Mouse (Mus musculus): Measurements from ENCODE around the gene Primpol.
"Not testable (repeated sequence)": the region's sequence is repeated elsewhere in the genome, so short reads cannot be mapped to it uniquely, and the experiment has no call there.

Gene Primpol

GRCm38 (mm10) chr8:46587911-46588310 is 29.1 kb downstream of the Primpol start:
- ChIA-PET CTCF (no interaction called here), POLR2A (interaction anchor here in 2 of 4 experiments (0.6 to 0.9 kb wide), 2 partner anchors 29 to 745 kb away, joined by 3 read pairs; partner anchors contain the start of genes Casp3 (in 1 of the 2) and Primpol (in 1 of the 2))

- ChIA-PET POLR2A (interaction anchor here in 1 of 4 experiments (0.9 to 3.1 kb wide), 2 partner anchors 23 to 32 kb away, joined by 3 to 13 read pairs; partner anchors contain the start of genes Casp3 and Primpol), CTCF (interaction anchor here in 1 of 4 experiments (0.7 kb wide), 1 partner anchor 9 kb away, joined by 3 read pairs; no protein-coding TSS in a partner anchor)
Measured at GRCm38 (mm10) chr8:46585576-46585975, 31.4 kb downstream of the Primpol start.

GRCm38 (mm10) chr8:46584328-46584727 is 32.7 kb downstream of the Primpol start:
- POLR2A ChIA-PET = interaction anchor here (0.6 to 3.1 kb wide), 11 partner anchors 11 to 920 kb away, joined by 3 to 13 read pairs (median 3); partner anchors contain the start of genes Casp3 (in 1 of the 4), Primpol (in 1 of the 4) and Slc25a4 (in 1 of the 4)
- CTCF ChIA-PET = not testable (repeated sequence)

- POLR2A ChIA-PET = interaction anchor here in 2 of 4 experiments (0.6 to 2.7 kb wide), 4 partner anchors 23 to 289 kb away, joined by 3 to 13 read pairs (median 4); partner anchors contain the start of genes Casp3 (in 1 of the 2) and Primpol (in 1 of the 2)
- CTCF ChIA-PET = interaction anchor here in 1 of 4 experiments (1.3 kb wide), 1 partner anchor 19 kb away, joined by 3 read pairs; no protein-coding TSS in a partner anchor
Measured at GRCm38 (mm10) chr8:46578794-46579193, 38.2 kb downstream of the Primpol start.

GRCm38 (mm10) chr8:46573964-46574363 is 43.0 kb downstream of the Primpol start:
- ChIA-PET CTCF (interaction anchor here in 2 of 4 experiments (0.5 to 0.7 kb wide), 2 partner anchors 101 to 395 kb away, joined by 3 to 4 read pairs; no protein-coding TSS in a partner anchor), POLR2A (interaction anchor here (0.7 to 3.4 kb wide), 8 partner anchors 10 to 363 kb away, joined by 3 to 18 read pairs (median 4); partner anchors contain the start of genes Slc25a4 (in 2 of the 4), Casp3 (in 1 of the 4) and Primpol (in 1 of the 4))

- ChIA-PET CTCF (interaction anchor here in 3 of 4 experiments (0.5 to 1.2 kb wide), 3 partner anchors 14 to 396 kb away, joined by 3 to 4 read pairs (median 4); no protein-coding TSS in a partner anchor), POLR2A (interaction anchor here (0.7 to 3.4 kb wide), 19 partner anchors 9 to 363 kb away, joined by 3 to 18 read pairs (median 4); partner anchors contain the start of genes Casp3 (in 3 of the 4), Primpol (in 3 of the 4), Slc25a4 (in 3 of the 4) and Cenpu (in 2 of the 4))
Measured at GRCm38 (mm10) chr8:46573446-46573845, 43.6 kb downstream of the Primpol start.

- POLR2A ChIA-PET = interaction anchor here in 1 of 4 experiments (2.2 kb wide), 1 partner anchor 11 kb away, joined by 6 read pairs; no protein-coding TSS in a partner anchor
- CTCF ChIA-PET = interaction anchor here in 1 of 4 experiments (0.7 kb wide), 1 partner anchor 407 kb away, joined by 5 read pairs; no protein-coding TSS in a partner anchor
Measured at GRCm38 (mm10) chr8:46570673-46571072, 46.3 kb downstream of the Primpol start.

- ChIA-PET CTCF (no interaction called here), POLR2A (interaction anchor here in 1 of 4 experiments (2.2 kb wide), 1 partner anchor 12 kb away, joined by 6 read pairs; no protein-coding TSS in a partner anchor)
Measured at GRCm38 (mm10) chr8:46569659-46570441, 47.2 kb downstream of the Primpol start.

- ChIA-PET CTCF (no interaction called here), POLR2A (no interaction called here)
Measured at GRCm38 (mm10) chr8:46568942-46569341, 48.1 kb downstream of the Primpol start.

- POLR2A ChIA-PET = interaction anchor here in 2 of 4 experiments (0.6 to 1.2 kb wide), 3 partner anchors 16 to 96 kb away, joined by 4 read pairs; partner anchors contain the start of gene Cenpu (in 1 of the 2)
- CTCF ChIA-PET = no interaction called here
Measured at GRCm38 (mm10) chr8:46567946-46568345, 49.1 kb downstream of the Primpol start.

GRCm38 (mm10) chr8:46566914-46567529 is 50.0 kb downstream of the Primpol start:
- CTCF ChIA-PET = no interaction called here
- POLR2A ChIA-PET = interaction anchor here in 3 of 4 experiments (0.6 to 1.5 kb wide), 8 partner anchors 15 to 356 kb away, joined by 3 to 5 read pairs (median 4); partner anchors contain the start of genes Primpol (in 2 of the 3), Casp3 (in 1 of the 3), Cenpu (in 1 of the 3) and Slc25a4 (in 1 of the 3)

- ChIA-PET POLR2A (interaction anchor here in 3 of 4 experiments (0.6 to 1.8 kb wide), 6 partner anchors 10 to 351 kb away, joined by 3 to 10 read pairs (median 4); partner anchors contain the start of genes Casp3 (in 1 of the 3), Cenpu (in 1 of the 3), Primpol (in 1 of the 3) and Slc25a4 (in 1 of the 3)), CTCF (interaction anchor here in 1 of 4 experiments (0.6 kb wide), 1 partner anchor 10 kb away, joined by 3 read pairs; no protein-coding TSS in a partner anchor)
Measured at GRCm38 (mm10) chr8:46562333-46562732, 54.7 kb downstream of the Primpol start.

- POLR2A ChIA-PET = interaction anchor here in 1 of 4 experiments (0.6 kb wide), 1 partner anchor 20 kb away, joined by 10 read pairs; no protein-coding TSS in a partner anchor
- CTCF ChIA-PET = interaction anchor here (0.5 to 1.0 kb wide), 11 partner anchors 11 to 1224 kb away, joined by 3 to 5 read pairs (median 4); partner anchors contain the start of gene Acsl1 (in 1 of the 4)
Measured at GRCm38 (mm10) chr8:46559428-46559827, 57.6 kb downstream of the Primpol start.

GRCm38 (mm10) chr8:46552441-46552765 is 64.6 kb downstream of the Primpol start:
- ChIA-PET CTCF (interaction anchor here in 1 of 4 experiments (0.7 kb wide), 1 partner anchor 10 kb away, joined by 3 read pairs; no protein-coding TSS in a partner anchor), POLR2A (interaction anchor here in 3 of 4 experiments (0.6 to 2.9 kb wide), 21 partner anchors 9 to 1122 kb away, joined by 3 to 29 read pairs (median 5); partner anchors contain the start of genes Acsl1 (in 3 of the 3), Casp3 (in 2 of the 3), Primpol (in 2 of the 3) and Slc25a4 (in 2 of the 3))

GRCm38 (mm10) chr8:46551615-46552440 is 65.2 kb downstream of the Primpol start, which contains the start of gene Cenpu:
Gene Cenpu (plus strand): TSS chr8:46552028.
- POLR2A ChIA-PET = interaction anchor here (0.6 to 2.9 kb wide), 46 partner anchors 8 to 1123 kb away, joined by 3 to 29 read pairs (median 4); partner anchors contain the start of genes Casp3 (in 3 of the 4), Primpol (in 3 of the 4), Slc25a4 (in 3 of the 4) and Acsl1 (in 2 of the 4)

GRCm38 (mm10) chr8:46551029-46551428 is 66.0 kb downstream of the Primpol start:
- CTCF ChIA-PET = interaction anchor here in 1 of 4 experiments (0.6 to 0.8 kb wide), 2 partner anchors 289 to 1217 kb away, joined by 3 to 7 read pairs; no protein-coding TSS in a partner anchor
- POLR2A ChIA-PET = interaction anchor here (0.6 to 2.9 kb wide), 42 partner anchors 8 to 388 kb away, joined by 3 to 29 read pairs (median 4); partner anchors contain the start of genes Casp3 (in 3 of the 4), Primpol (in 3 of the 4), Slc25a4 (in 3 of the 4) and Acsl1 (in 2 of the 4)

More at GRCm38 (mm10) chr8:46551615-46552440, 65.2 kb downstream of the Primpol start, which contains the start of gene Cenpu:
- CTCF ChIA-PET = interaction anchor here in 1 of 4 experiments (0.6 to 0.8 kb wide), 3 partner anchors 10 to 1216 kb away, joined by 3 to 7 read pairs (median 3); no protein-coding TSS in a partner anchor
